Mouse (Mus musculus) liver, embryonic 13.5 days (tissue): Measurements from ENCODE around the gene Dip2b. TPM values are rescaled to one million over a fixed set of nuclear protein-coding genes. Genes with fewer than 3 reads are reported as not detected.
A peak's percentile ranks its signal among the peaks of the same experiment; 100 is the strongest.

ENCODE experiments used
- ATAC-seq: fragments of 200-750 bp; cut with Nextera tagmentation; 2 replicates; pipeline ENCODE4 v1.8.0; 2017; ENCODE audit warnings: low read depth, mild to moderate bottlenecking, moderate number of reproducible peaks, moderate library complexity
- DNase-seq: peaks from one replicate; pipeline ENCODE4 v3.0.0; 2022
- H3K27ac ChIP-seq: fragments of 300-500 bp; sonication (generic); 2 replicates; pipeline ENCODE4 v1.5.1; 2015; ENCODE audit warnings: moderate library complexity, mild to moderate bottlenecking, inconsistent platforms
- H3K27me3 ChIP-seq: fragments of 300-500 bp; sonication (generic); 2 replicates; pipeline ENCODE4 v1.6.1; 2015; ENCODE audit warnings: mild to moderate bottlenecking, inconsistent platforms
- H3K36me3 ChIP-seq: fragments of 300-500 bp; sonication (generic); 2 replicates; pipeline ENCODE4 v1.6.1; 2015; ENCODE audit warnings: mild to moderate bottlenecking, inconsistent platforms
- H3K4me1 ChIP-seq: fragments of 300-500 bp; sonication (generic); replicated peaks from 2 replicates; pipeline ENCODE4 v1.6.1; 2015; ENCODE audit warnings: inconsistent platforms
- H3K4me2 ChIP-seq: fragments of 300-500 bp; sonication (generic); 2 replicates; pipeline ENCODE4 v1.6.1; 2015; ENCODE audit warnings: inconsistent platforms, mild to moderate bottlenecking, moderate library complexity
- H3K4me3 ChIP-seq: fragments of 300-500 bp; sonication (generic); replicated peaks from 2 replicates; pipeline ENCODE4 v1.5.1; 2015; ENCODE audit warnings: mild to moderate bottlenecking, inconsistent platforms
- H3K9ac ChIP-seq: fragments of 300-500 bp; sonication (generic); 2 replicates; pipeline ENCODE4 v1.6.1; 2015; ENCODE audit warnings: mild to moderate bottlenecking, inconsistent platforms
- H3K9me3 ChIP-seq: fragments of 300-500 bp; sonication (generic); replicated peaks from 2 replicates; pipeline ENCODE4 v1.6.1; 2016; ENCODE audit warnings: inconsistent platforms
- WGBS: fragments of 180-500 bp; shearing (Covaris S2); methylation state at CpG from one replicate; pipeline ENCODE4 v1.1.7; 2015; ENCODE audit not compliant: insufficient replicate concordance; 5-methylcytosine and 5-hydroxymethylcytosine counted together
- polyA plus RNA-seq: library from polyadenylated mRNA; unstranded; fragments of >200 nt; fragmentation: Nextera tagmentation; extraction: Ambion mirVana; gene quantifications from 2 replicates; pipeline ENCODE4 v1.2.1, GENCODE M21; 2015

The Dip2b gene
- polyA plus RNA-seq, 1 experiment from 2014 or later: 2.2 TPM

- Histone ChIP-seq H3K27me3 (no peaks in the 10 kb centered on the region), H3K4me1 (peaks cover 21% of the 10 kb centered on the region), H3K4me2 (no peak overlapping the region), H3K4me3 (no peak overlapping the region), H3K36me3 (no peaks in the 10 kb centered on the region), H3K9ac (no peak overlapping the region), H3K27ac (no peak overlapping the region), H3K9me3 (no peaks in the 10 kb centered on the region)
- 31% methylated on average over 8 of the region's 8 CpGs for WGBS
- ATAC-seq: no peak
- no peak for DNase-seq
Measured at GRCm38 (mm10) chr15:100089645-100090053, 51.2 kb downstream of the Dip2b start.

- no peak for ATAC-seq
- Histone ChIP-seq H3K36me3 (no peaks in the 10 kb centered on the region), H3K27ac (no peak overlapping the region), H3K9me3 (no peaks in the 10 kb centered on the region), H3K4me3 (no peak overlapping the region), H3K27me3 (no peaks in the 10 kb centered on the region), H3K4me2 (peak overlapping the region; percentile 23), H3K4me1 (peaks cover 21% of the 10 kb centered on the region), H3K9ac (peak overlapping the region; percentile 15; the same call in 1 of the 2 replicates)
- DNase-seq: no peak
- 47% methylated on average over 8 of the region's 8 CpGs for WGBS
Measured at GRCm38 (mm10) chr15:100091818-100092217, 53.4 kb downstream of the Dip2b start.

- Histone ChIP-seq H3K9me3 (no peaks in the 10 kb centered on the region), H3K4me1 (peaks cover 21% of the 10 kb centered on the region), H3K4me2 (peak overlapping the region; percentile 23), H3K4me3 (no peak overlapping the region), H3K9ac (peak overlapping the region; percentile 15; the same call in 1 of the 2 replicates), H3K27ac (no peak overlapping the region), H3K27me3 (no peaks in the 10 kb centered on the region), H3K36me3 (no peaks in the 10 kb centered on the region)
- WGBS: 34% methylated on average over 16 of the region's 16 CpGs
- ATAC-seq (no peak), DNase-seq (no peak)
Measured at GRCm38 (mm10) chr15:100092258-100092657, 53.8 kb downstream of the Dip2b start.

- no peak overlapping the region for H3K4me2 ChIP-seq
Measured at GRCm38 (mm10) chr15:100096587-100097428, 58.3 kb downstream of the Dip2b start.

GRCm38 (mm10) chr15:100100336-100100735 is 61.9 kb downstream of the Dip2b start:
- Histone ChIP-seq H3K9ac (no peak overlapping the region), H3K27ac (no peak overlapping the region), H3K4me1 (peaks cover 31% of the 10 kb centered on the region), H3K9me3 (no peaks in the 10 kb centered on the region), H3K27me3 (no peaks in the 10 kb centered on the region), H3K36me3 (no peaks in the 10 kb centered on the region), H3K4me2 (no peak overlapping the region), H3K4me3 (no peak overlapping the region)
- WGBS: 73% methylated on average over 7 of the region's 7 CpGs
- no peak for ATAC-seq
- DNase-seq: no peak

More at GRCm38 (mm10) chr15:100096587-100097428, 58.3 kb downstream of the Dip2b start:
- 74% methylated on average over 7 of the region's 7 CpGs for WGBS
- no peak overlapping the region for H3K9ac ChIP-seq
- ATAC-seq (no peak), DNase-seq (no peak)
- H3K4me3 ChIP-seq: no peak overlapping the region
- no peaks in the 10 kb centered on the region for H3K27me3 ChIP-seq
- H3K27ac ChIP-seq: no peak overlapping the region
- peaks cover 28% of the 10 kb centered on the region for H3K4me1 ChIP-seq
- no peaks in the 10 kb centered on the region for H3K36me3 ChIP-seq
- H3K9me3 ChIP-seq: no peaks in the 10 kb centered on the region

- Histone ChIP-seq H3K4me2 (no peak overlapping the region), H3K4me3 (no peak overlapping the region), H3K4me1 (peaks cover 31% of the 10 kb centered on the region), H3K9me3 (no peaks in the 10 kb centered on the region), H3K36me3 (no peaks in the 10 kb centered on the region), H3K27me3 (no peaks in the 10 kb centered on the region), H3K9ac (no peak overlapping the region), H3K27ac (no peak overlapping the region)
- ATAC-seq (no peak), DNase-seq (no peak)
Measured at GRCm38 (mm10) chr15:100101206-100101605, 62.7 kb downstream of the Dip2b start.

- ATAC-seq (peak; percentile 60), DNase-seq (no peak)
- H3K4me1 ChIP-seq: peaks cover 35% of the 10 kb centered on the region
- H3K4me3 ChIP-seq: no peak overlapping the region
- WGBS: 21% methylated on average over 2 of the region's 2 CpGs
- H3K9ac ChIP-seq: no peak overlapping the region
- no peaks in the 10 kb centered on the region for H3K36me3 ChIP-seq
- no peak overlapping the region for H3K4me2 ChIP-seq
- H3K9me3 ChIP-seq: no peaks in the 10 kb centered on the region
- no peaks in the 10 kb centered on the region for H3K27me3 ChIP-seq
- no peak overlapping the region for H3K27ac ChIP-seq
Measured at GRCm38 (mm10) chr15:100104126-100104525, 65.7 kb downstream of the Dip2b start.

GRCm38 (mm10) chr15:100108071-100108782 is 69.8 kb downstream of the Dip2b start:
- H3K27ac ChIP-seq: no peak overlapping the region
- H3K9ac ChIP-seq: no peak overlapping the region
- H3K4me3 ChIP-seq: no peak overlapping the region
- ATAC-seq (no peak), DNase-seq (no peak)
- no peaks in the 10 kb centered on the region for H3K9me3 ChIP-seq
- H3K4me2 ChIP-seq: no peak overlapping the region
- no peaks in the 10 kb centered on the region for H3K27me3 ChIP-seq
- H3K36me3 ChIP-seq: no peaks in the 10 kb centered on the region
- H3K4me1 ChIP-seq: peaks cover 42% of the 10 kb centered on the region
- 82% methylated on average over 18 of the region's 18 CpGs for WGBS

- H3K27ac ChIP-seq: no peak overlapping the region
- no peak for ATAC-seq
- H3K4me1 ChIP-seq: peaks cover 43% of the 10 kb centered on the region
- no peak for DNase-seq
- H3K27me3 ChIP-seq: no peaks in the 10 kb centered on the region
- H3K4me2 ChIP-seq: no peak overlapping the region
- no peak overlapping the region for H3K9ac ChIP-seq
- H3K36me3 ChIP-seq: no peaks in the 10 kb centered on the region
- no peaks in the 10 kb centered on the region for H3K9me3 ChIP-seq
- 47% methylated on average over 3 of the region's 3 CpGs for WGBS
- no peak overlapping the region for H3K4me3 ChIP-seq
Measured at GRCm38 (mm10) chr15:100109916-100110315, 71.5 kb downstream of the Dip2b start.

- H3K9me3 ChIP-seq: no peaks in the 10 kb centered on the region
- 61% methylated on average over 9 of the region's 9 CpGs for WGBS
- peak overlapping the region; percentile 45; the same call in 1 of the 2 replicates for H3K27ac ChIP-seq
- ATAC-seq (no peak; the same call in 1 of the 2 replicates), DNase-seq (no peak)
- no peak overlapping the region for H3K4me2 ChIP-seq
- H3K27me3 ChIP-seq: no peaks in the 10 kb centered on the region
- H3K36me3 ChIP-seq: 0 out of 2 replicates have a peak, but pooled peaks cover 3% of the 10 kb centered on the region
- H3K4me1 ChIP-seq: peaks cover 43% of the 10 kb centered on the region
- H3K9ac ChIP-seq: no peak overlapping the region
- no peak overlapping the region for H3K4me3 ChIP-seq
Measured at GRCm38 (mm10) chr15:100111891-100112290, 73.4 kb downstream of the Dip2b start.

GRCm38 (mm10) chr15:100112309-100112966 is 74.0 kb downstream of the Dip2b start:
- WGBS: 66% methylated on average over 9 of the region's 9 CpGs
- Histone ChIP-seq H3K27ac (peak overlapping the region; percentile 45), H3K9me3 (no peaks in the 10 kb centered on the region), H3K36me3 (0 out of 2 replicates have a peak, but pooled peaks cover 3% of the 10 kb centered on the region), H3K27me3 (no peaks in the 10 kb centered on the region), H3K4me3 (no peak overlapping the region), H3K4me1 (peaks cover 43% of the 10 kb centered on the region), H3K4me2 (no peak overlapping the region), H3K9ac (no peak overlapping the region)
- DNase-seq: no peak
- ATAC-seq: peak; percentile 38; the same call in 1 of the 2 replicates
